Mouse (Mus musculus) kidney, embryonic 16.5 days (tissue): ENCODE results near the gene Chchd3. TPM values are rescaled to one million over a fixed set of nuclear protein-coding genes. Genes with fewer than 3 reads are reported as not detected.
A peak's percentile ranks its signal among the peaks of the same experiment; 100 is the strongest.

Experiments
- ATAC-seq: fragments of 200-750 bp; cut with Nextera tagmentation; 2 replicates; pipeline ENCODE4 v1.8.0; 2017; ENCODE audit warnings: moderate TSS enrichment; ENCODE audit not compliant: low FRiP score, low TSS enrichment
- H3K27ac ChIP-seq: fragments of 300-500 bp; sonication (generic); 2 replicates; pipeline ENCODE4 v1.5.1; 2014; ENCODE audit warnings: low read length
- H3K27me3 ChIP-seq: fragments of 300-500 bp; sonication (generic); 2 replicates; pipeline ENCODE4 v1.6.1; 2014; ENCODE audit warnings: low read length, control low read depth, mixed read lengths; ENCODE audit not compliant: insufficient read depth
- H3K36me3 ChIP-seq: fragments of 300-500 bp; sonication (generic); 2 replicates; pipeline ENCODE4 v1.6.1; 2014; ENCODE audit warnings: low read length, control low read depth, mixed read lengths; ENCODE audit not compliant: insufficient read depth
- H3K4me1 ChIP-seq: fragments of 300-500 bp; sonication (generic); 2 replicates; pipeline ENCODE4 v1.6.1; 2014; ENCODE audit warnings: low read length, control low read depth, mixed read lengths; ENCODE audit not compliant: insufficient read depth
- H3K4me2 ChIP-seq: fragments of 300-500 bp; sonication (generic); replicated peaks from 2 replicates; pipeline ENCODE4 v1.6.1; 2014; ENCODE audit warnings: low read depth, low read length
- H3K4me3 ChIP-seq: fragments of 300-500 bp; sonication (generic); 2 replicates; pipeline ENCODE4 v1.5.1; 2014; ENCODE audit warnings: mild to moderate bottlenecking, low read length
- H3K9ac ChIP-seq: fragments of 300-500 bp; sonication (generic); replicated peaks from 2 replicates; pipeline ENCODE4 v1.6.1; 2014; ENCODE audit warnings: low read length
- H3K9me3 ChIP-seq: fragments of 300-500 bp; sonication (generic); 2 replicates; pipeline ENCODE4 v1.6.1; 2016; ENCODE audit warnings: low read length, control low read depth
- WGBS: fragments of 180-500 bp; shearing (Covaris S2); extraction: QIAGEN DNeasy Blood & Tissue Kit; methylation state at CpG from one replicate; pipeline ENCODE4 v1.1.7; 2014; 5-methylcytosine and 5-hydroxymethylcytosine counted together
- polyA plus RNA-seq: library from polyadenylated mRNA; unstranded; fragments of >200 nt; fragmentation: Nextera tagmentation; extraction: Ambion mirVana; gene quantifications from 2 replicates; pipeline ENCODE4 v1.2.1, GENCODE M21; 2015

Gene Chchd3
- polyA plus RNA-seq, 1 experiment from 2014 or later: 129 TPM

GRCm38 (mm10) chr6:32920091-32920490 is 140.0 kb downstream of the Chchd3 start:
- Histone ChIP-seq H3K4me2 (no peak overlapping the region), H3K9me3 (no peaks in the 10 kb centered on the region), H3K36me3 (peaks cover 7% of the 10 kb centered on the region; the same call in 1 of the 2 replicates), H3K9ac (no peak overlapping the region), H3K4me1 (no peaks in the 10 kb centered on the region), H3K27ac (no peak overlapping the region), H3K4me3 (no peak overlapping the region), H3K27me3 (no peaks in the 10 kb centered on the region)
- WGBS: 54% methylated on average over 2 of the region's 2 CpGs
- no peak for ATAC-seq

DNA sequence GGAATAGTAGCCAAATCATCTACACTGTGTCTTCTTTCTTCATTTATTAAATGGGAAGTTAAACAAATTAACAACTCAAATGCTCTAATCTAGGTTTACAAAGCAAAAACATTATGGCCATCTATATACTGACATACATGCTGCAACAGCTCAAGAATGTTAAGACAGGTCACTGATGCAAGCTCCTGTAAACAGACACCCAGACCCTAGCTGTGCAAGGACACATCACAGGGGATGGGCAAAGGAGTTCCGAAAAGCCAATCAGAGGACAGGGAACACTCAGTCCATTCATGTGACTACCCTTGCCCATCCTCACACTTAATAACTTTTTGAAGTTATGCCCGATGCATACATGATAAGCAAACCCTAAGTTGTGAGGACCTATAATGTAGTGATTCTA is 149.4 kb downstream of the Chchd3 start:
- Histone ChIP-seq H3K27me3 (no peaks in the 10 kb centered on the region), H3K4me3 (no peak overlapping the region), H3K4me2 (no peak overlapping the region), H3K4me1 (no peaks in the 10 kb centered on the region), H3K9ac (no peak overlapping the region), H3K36me3 (no peaks in the 10 kb centered on the region), H3K9me3 (no peaks in the 10 kb centered on the region), H3K27ac (no peak overlapping the region)
- ATAC-seq: no peak
- 94% methylated on average over 2 of the region's 2 CpGs for WGBS

- H3K9ac ChIP-seq: no peak overlapping the region
- ATAC-seq: no peak
- no peak overlapping the region for H3K4me3 ChIP-seq
- WGBS: 91% methylated on average over 4 of the region's 4 CpGs
- no peaks in the 10 kb centered on the region for H3K27me3 ChIP-seq
- no peaks in the 10 kb centered on the region for H3K36me3 ChIP-seq
- no peak overlapping the region for H3K27ac ChIP-seq
- H3K4me2 ChIP-seq: no peak overlapping the region
- no peaks in the 10 kb centered on the region for H3K9me3 ChIP-seq
- no peaks in the 10 kb centered on the region for H3K4me1 ChIP-seq
Observed at GRCm38 (mm10) chr6:32899061-32899460, 161.0 kb downstream of the Chchd3 start.

DNA sequence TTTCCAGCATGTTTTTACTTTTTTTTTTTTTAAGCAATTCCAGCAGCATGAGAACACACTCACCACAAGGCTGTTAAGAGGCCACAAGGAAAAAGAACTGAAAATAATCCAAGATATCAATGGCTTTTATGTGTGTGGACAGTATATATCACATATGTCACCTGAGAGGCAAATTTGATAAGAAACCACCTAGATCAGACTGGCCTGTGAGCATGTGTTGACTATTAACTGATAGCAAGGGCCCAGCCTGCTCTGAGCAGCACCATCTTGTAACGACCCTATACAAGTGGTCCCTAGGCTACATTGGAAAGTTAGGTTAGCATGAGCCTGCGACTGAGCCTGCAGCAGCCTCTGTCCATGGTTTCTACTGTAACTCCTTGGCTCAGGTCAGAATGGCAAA is 166.0 kb downstream of the Chchd3 start:
- no peak overlapping the region for H3K4me3 ChIP-seq
- no peaks in the 10 kb centered on the region for H3K9me3 ChIP-seq
- H3K9ac ChIP-seq: no peak overlapping the region
- H3K4me1 ChIP-seq: 0 out of 2 replicates have a peak, but pooled peaks cover under 1% of the 10 kb centered on the region
- H3K27ac ChIP-seq: no peak overlapping the region
- 83% methylated on average over 2 of the region's 2 CpGs for WGBS
- no peak for ATAC-seq
- no peak overlapping the region for H3K4me2 ChIP-seq
- no peaks in the 10 kb centered on the region for H3K27me3 ChIP-seq
- H3K36me3 ChIP-seq: no peaks in the 10 kb centered on the region

GRCm38 (mm10) chr6:32890726-32891125 is 169.3 kb downstream of the Chchd3 start:
- Histone ChIP-seq H3K4me1 (peaks cover 3% of the 10 kb centered on the region), H3K4me2 (no peak overlapping the region), H3K27ac (no peak overlapping the region), H3K27me3 (no peaks in the 10 kb centered on the region), H3K9ac (no peak overlapping the region), H3K36me3 (no peaks in the 10 kb centered on the region), H3K9me3 (no peaks in the 10 kb centered on the region), H3K4me3 (no peak overlapping the region)
- 92% methylated on average over 4 of the region's 4 CpGs for WGBS
- no peak for ATAC-seq

DNA sequence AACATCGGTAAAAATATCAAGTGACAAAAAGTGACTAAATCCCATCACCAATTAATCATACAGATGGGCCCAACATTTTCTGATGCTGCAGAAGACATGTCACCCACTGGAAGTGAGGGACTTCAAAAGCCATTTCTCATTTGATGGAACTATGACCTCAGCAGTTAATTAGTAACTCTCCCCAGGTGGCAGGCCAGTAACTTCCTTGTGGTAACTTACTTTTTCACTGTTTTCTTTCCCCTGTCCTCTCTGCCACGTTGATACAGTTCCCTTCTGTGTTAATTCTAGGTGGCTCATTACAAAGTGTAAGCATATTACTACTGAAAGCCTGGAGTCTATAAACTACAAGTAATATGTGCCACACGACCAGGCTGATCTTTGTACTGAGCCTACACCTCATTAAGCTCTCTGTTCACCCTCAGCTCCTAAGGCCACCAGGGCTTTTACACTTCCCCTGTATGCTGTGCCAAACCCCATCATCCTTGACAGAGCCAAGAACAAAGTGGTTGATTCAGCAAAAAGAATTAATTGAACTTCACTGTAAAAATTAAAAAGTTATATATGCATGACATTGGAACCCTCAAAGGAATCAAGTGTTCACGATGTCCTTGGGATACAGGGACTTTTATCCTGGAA is 171.0 kb downstream of the Chchd3 start:
- H3K4me1 ChIP-seq: peaks cover 3% of the 10 kb centered on the region
- no peaks in the 10 kb centered on the region for H3K36me3 ChIP-seq
- ATAC-seq: peak; percentile 57; the same call in 1 of the 2 replicates
- H3K9ac ChIP-seq: no peak overlapping the region
- H3K27ac ChIP-seq: peak overlapping the region; percentile 52; the same call in 1 of the 2 replicates
- H3K4me3 ChIP-seq: no peak overlapping the region
- no peak overlapping the region for H3K4me2 ChIP-seq
- H3K27me3 ChIP-seq: no peaks in the 10 kb centered on the region
- WGBS: 56% methylated on average over 4 of the region's 4 CpGs
- no peaks in the 10 kb centered on the region for H3K9me3 ChIP-seq

GRCm38 (mm10) chr6:32878586-32878985 is 181.5 kb downstream of the Chchd3 start:
- no peaks in the 10 kb centered on the region for H3K9me3 ChIP-seq
- no peak overlapping the region for H3K4me3 ChIP-seq
- H3K4me2 ChIP-seq: no peak overlapping the region
- no peak overlapping the region for H3K27ac ChIP-seq
- H3K36me3 ChIP-seq: no peaks in the 10 kb centered on the region
- 87% methylated on average over 5 of the region's 5 CpGs for WGBS
- H3K4me1 ChIP-seq: no peaks in the 10 kb centered on the region
- no peak overlapping the region for H3K9ac ChIP-seq
- ATAC-seq: no peak
- no peaks in the 10 kb centered on the region for H3K27me3 ChIP-seq

DNA sequence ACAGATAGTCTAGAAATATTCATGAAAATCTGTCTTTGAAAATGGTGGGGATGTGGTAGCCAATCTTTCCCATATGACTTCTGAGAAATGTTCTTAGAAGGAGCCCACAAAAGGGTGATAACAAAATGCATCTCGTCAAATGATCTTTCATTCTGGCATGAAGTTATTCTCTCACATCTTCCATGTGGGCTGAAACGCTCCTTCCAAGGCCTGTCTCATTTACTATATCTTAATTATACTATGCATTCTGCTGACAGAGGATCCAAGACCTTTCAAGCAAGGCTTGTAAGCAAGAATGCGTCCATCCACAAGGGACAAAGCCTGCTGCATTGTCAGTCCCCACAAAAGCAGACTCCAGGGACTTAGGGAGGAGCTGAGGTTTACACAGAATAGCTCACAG is 185.9 kb downstream of the Chchd3 start:
- no peaks in the 10 kb centered on the region for H3K9me3 ChIP-seq
- ATAC-seq: no peak
- no peak overlapping the region for H3K4me3 ChIP-seq
- H3K9ac ChIP-seq: no peak overlapping the region
- H3K27ac ChIP-seq: no peak overlapping the region
- peaks cover 1% of the 10 kb centered on the region; the same call in 1 of the 2 replicates for H3K36me3 ChIP-seq
- 80% methylated on average over 3 of the region's 3 CpGs for WGBS
- H3K4me2 ChIP-seq: no peak overlapping the region
- H3K4me1 ChIP-seq: no peaks in the 10 kb centered on the region
- no peaks in the 10 kb centered on the region for H3K27me3 ChIP-seq

DNA sequence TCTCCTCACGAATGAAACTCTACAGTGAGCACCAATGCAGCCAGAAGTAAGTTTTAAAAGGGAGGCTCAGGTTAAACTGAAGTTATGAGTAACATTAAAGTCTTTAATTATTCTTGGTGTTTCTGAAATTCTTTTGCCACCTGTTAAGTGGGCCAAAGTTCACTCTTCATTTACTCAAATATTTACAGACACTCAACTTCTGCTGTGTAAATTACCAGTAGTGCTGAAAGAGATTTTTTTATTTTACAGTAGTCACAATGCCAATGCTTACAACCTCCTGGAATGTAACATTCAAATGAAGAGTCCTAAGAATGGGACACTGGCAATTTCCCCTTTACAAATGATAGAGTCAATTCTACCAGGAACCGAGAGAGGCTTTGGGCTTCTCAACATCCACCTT is 187.3 kb downstream of the Chchd3 start:
- Histone ChIP-seq H3K9ac (no peak overlapping the region), H3K4me1 (no peaks in the 10 kb centered on the region), H3K4me2 (no peak overlapping the region), H3K4me3 (no peak overlapping the region), H3K27ac (no peak overlapping the region), H3K36me3 (peaks cover 5% of the 10 kb centered on the region; the same call in 1 of the 2 replicates), H3K9me3 (no peaks in the 10 kb centered on the region), H3K27me3 (no peaks in the 10 kb centered on the region)
- 89% methylated on average over 2 of the region's 2 CpGs for WGBS
- ATAC-seq: no peak

DNA sequence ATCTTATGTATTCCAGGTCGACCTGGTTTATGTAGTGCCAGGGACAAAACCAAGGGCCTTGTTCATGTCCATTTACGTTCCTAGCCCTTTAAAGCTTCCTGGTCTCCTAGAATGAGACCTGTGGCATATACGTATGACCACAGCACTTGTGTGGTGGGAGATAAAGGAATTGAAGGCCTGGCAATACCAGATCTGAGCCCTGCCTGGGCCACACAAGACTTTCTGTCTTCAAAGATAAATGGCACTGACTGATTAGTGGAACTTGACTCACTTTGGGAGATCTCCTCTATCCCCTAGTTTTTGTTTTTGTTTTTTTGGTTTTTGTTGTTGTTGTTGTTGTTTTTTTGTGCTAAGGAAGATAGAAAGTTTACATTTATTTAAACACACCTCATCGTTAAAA is 209.1 kb downstream of the Chchd3 start:
- H3K36me3 ChIP-seq: no peaks in the 10 kb centered on the region
- H3K9me3 ChIP-seq: no peaks in the 10 kb centered on the region
- no peak overlapping the region for H3K9ac ChIP-seq
- no peak overlapping the region for H3K4me2 ChIP-seq
- WGBS: 86% methylated on average over 4 of the region's 4 CpGs
- no peak overlapping the region for H3K27ac ChIP-seq
- no peaks in the 10 kb centered on the region for H3K4me1 ChIP-seq
- H3K27me3 ChIP-seq: no peaks in the 10 kb centered on the region
- ATAC-seq: no peak
- no peak overlapping the region for H3K4me3 ChIP-seq
